12 mouse cellular contexts compared by ENCODE assay signal in the genomic region with DNA sequence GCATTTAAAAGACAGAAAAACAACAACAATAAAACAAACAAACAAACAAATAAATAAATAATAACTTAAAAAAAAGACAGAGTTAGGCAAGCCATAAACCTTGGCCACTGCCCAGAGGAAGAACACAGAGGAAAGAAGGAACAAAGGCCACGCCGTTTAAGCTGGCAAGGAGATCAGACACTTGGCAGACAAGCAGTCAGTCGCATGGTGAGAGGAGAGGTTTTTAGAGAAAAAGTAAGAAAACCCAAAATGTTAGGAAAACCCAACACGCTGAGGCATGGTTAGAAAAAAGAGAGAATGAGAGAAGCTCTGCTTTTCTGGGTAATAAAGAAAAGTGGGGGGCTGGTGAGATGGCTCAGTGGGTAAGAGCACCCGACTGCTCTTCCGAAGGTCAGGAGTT.
DNase-seq lines count a peak whose midpoint lies in the region; ATAC-seq and TF ChIP-seq lines count a peak whose summit lies in the region.
"Had no signal": no experiment of that assay in that cellular context is flagged by ENCODE, and none has a peak within 500 bp of the region (broad histone marks: within the 10 kb centered on the region; RNA-seq: fewer than 3 reads in every experiment).

No protein-coding gene starts in this region.

- H3K27me3 ChIP-seq in hindbrain, postnatal 0 days (ENCODE audit: insufficient read depth, low read length): no peaks in the 10 kb centered on the region
- H3K27me3 ChIP-seq in hindbrain, embryonic 10.5 days (ENCODE audit: insufficient read depth, poor library complexity, severe bottlenecking): 0 out of 2 replicates have a peak, but pooled peaks cover 4% of the 10 kb centered on the region
- no peaks in the 10 kb centered on the region for H3K27me3 ChIP-seq in lung, embryonic 16.5 days (ENCODE audit: control insufficient read depth, insufficient read depth, low read depth, low read length)
- H3K27me3 ChIP-seq: megakaryocyte, embryonic 14.5 days had no signal

- H3K4me1 ChIP-seq in hindbrain, postnatal 0 days (ENCODE audit: insufficient read depth, low read length): peaks cover 14% of the 10 kb centered on the region
- H3K4me1 ChIP-seq in hindbrain, embryonic 10.5 days (replicated peaks): peaks cover 23% of the 10 kb centered on the region
- peaks cover 15% of the 10 kb centered on the region for H3K4me1 ChIP-seq in lung, embryonic 16.5 days (replicated peaks; ENCODE audit: control insufficient read depth, insufficient read depth, low read length)
- H3K4me1 ChIP-seq: megakaryocyte, embryonic 14.5 days had no signal

- no peak overlapping the region for H3K9ac ChIP-seq in hindbrain, postnatal 0 days (replicated peaks; ENCODE audit: low read length)
- H3K9ac ChIP-seq in lung, embryonic 16.5 days (ENCODE audit: low read length): no peak overlapping the region

- TF ChIP-seq CTCF in hindbrain, postnatal 0 days (IDR thresholded peaks at IDR 0.05; ENCODE audit: low read depth): no peak

- no peaks in the 10 kb centered on the region for H3K9me3 ChIP-seq in hindbrain, postnatal 0 days (ENCODE audit: low read length)
- no peaks in the 10 kb centered on the region for H3K9me3 ChIP-seq in hindbrain, embryonic 10.5 days
- no peaks in the 10 kb centered on the region for H3K9me3 ChIP-seq in lung, embryonic 16.5 days (ENCODE audit: control insufficient read depth, low read length)
- H3K9me3 ChIP-seq: megakaryocyte, embryonic 14.5 days had no signal

- H3K4me2 ChIP-seq in hindbrain, postnatal 0 days (ENCODE audit: low read depth, low read length): no peak overlapping the region
- H3K4me2 ChIP-seq in lung, embryonic 16.5 days (ENCODE audit: low read depth, low read length): no peak overlapping the region
- H3K4me2 ChIP-seq: heart, embryonic 11.5 days; liver, embryonic 11.5 days had no signal

- no peaks in the 10 kb centered on the region for H3K36me3 ChIP-seq in hindbrain, postnatal 0 days (ENCODE audit: insufficient read depth, low read length)
- no peaks in the 10 kb centered on the region for H3K36me3 ChIP-seq in hindbrain, embryonic 10.5 days
- H3K36me3 ChIP-seq in lung, embryonic 16.5 days (ENCODE audit: control insufficient read depth, insufficient read depth, low read length): no peaks in the 10 kb centered on the region

- H3K4me3 ChIP-seq in hindbrain, postnatal 0 days (ENCODE audit: low read length): no peak overlapping the region
- H3K4me3 ChIP-seq in hindbrain, embryonic 10.5 days: no peak overlapping the region
- no peak overlapping the region for H3K4me3 ChIP-seq in lung, embryonic 16.5 days (ENCODE audit: low read length)
- H3K4me3 ChIP-seq: megakaryocyte, embryonic 14.5 days had no signal

- H3K27ac ChIP-seq in hindbrain, postnatal 0 days: peak overlapping the region; percentile 20; the same call in 1 of the 2 replicates
- no peak overlapping the region for H3K27ac ChIP-seq in hindbrain, embryonic 10.5 days
- H3K27ac ChIP-seq in lung, embryonic 16.5 days (ENCODE audit: low read length): no peak overlapping the region

- peak; percentile 63 for DNase-seq in hindbrain, postnatal 0 days (ENCODE audit: low spot score)
- DNase-seq in hindbrain, embryonic 10.5 days (ENCODE audit: low spot score): no peak
- no peak for DNase-seq in lung, postnatal 14 days
- DNase-seq in adrenal gland, postnatal 14 days: peak; percentile 57
- DNase-seq in kidney, adult 9 months: peak; percentile 47
- DNase-seq in thymus, postnatal 25 days: no peak
- DNase-seq: heart, postnatal 4 days had no signal

- WGBS in hindbrain, postnatal 0 days: 47% methylated on average over 6 of the region's 6 CpGs
- 91% methylated on average over 6 of the region's 6 CpGs for WGBS in hindbrain, embryonic 10.5 days
- 62% methylated on average over 6 of the region's 6 CpGs for WGBS in lung, embryonic 16.5 days

- no peak for ATAC-seq in hindbrain, postnatal 0 days
- ATAC-seq in lung, embryonic 16.5 days (ENCODE audit: low read depth): peak; percentile 62; the same call in 1 of the 2 replicates
- ATAC-seq: intestine, embryonic 16.5 days had no signal

Comparison
In these comparisons a context has a peak if more than half of its experiments do, and no peak if none do; other contexts are left out.
1. DNase-seq: peak in hindbrain, postnatal 0 days (single experiment), adrenal gland, postnatal 14 days (single experiment) and kidney, adult 9 months (single experiment); none in hindbrain, embryonic 10.5 days (single experiment), lung, postnatal 14 days (single experiment) and thymus, postnatal 25 days (single experiment).